Mouse (Mus musculus): Measurements from ENCODE around the gene Gm10024.

- no peak for TF ChIP-seq CTCF (IDR thresholded peaks at IDR 0.05; ENCODE audit: extremely low read depth, insufficient read depth, low read length)
- no peak for TF ChIP-seq POLR2A (IDR thresholded peaks at IDR 0.05; ENCODE audit: extremely low read depth, insufficient read depth, low read length)
Observed at GRCm38 (mm10) chr10:77673765-77674164, 37.5 kb upstream of the Gm10024 start.
